Mouse (Mus musculus) cerebellum, adult 2 months (tissue): ENCODE results near the gene Ifi202b.

Source experiments
- CTCF ChIP-seq: fragments of 200-500 bp; IDR thresholded peaks from 2 replicates; pipeline ENCODE4 v1.5.1; 2011; ENCODE audit warnings: low read depth, mild to moderate bottlenecking, control low read depth, low read length, moderate library complexity, borderline replicate concordance; ENCODE audit not compliant: insufficient read depth
- POLR2A ChIP-seq: fragments of 200-500 bp; IDR thresholded peaks from 2 replicates; pipeline ENCODE4 v1.6.1; 2011; ENCODE audit warnings: low read length, control low read depth, borderline replicate concordance; ENCODE audit not compliant: insufficient read depth

- no peak for TF ChIP-seq POLR2A
- TF ChIP-seq CTCF, result no peak
Measured at GRCm38 (mm10) chr1:173995003-173995402, 12.5 kb upstream of the Ifi202b start.
